Mouse (Mus musculus) right cerebral cortex, postnatal 14 days (tissue): Measurements from ENCODE around the gene Ngly1.

Source experiments
- DNase-seq: peaks from one replicate; pipeline ENCODE4 v3.0.0; 2022

The Ngly1 gene

DNA sequence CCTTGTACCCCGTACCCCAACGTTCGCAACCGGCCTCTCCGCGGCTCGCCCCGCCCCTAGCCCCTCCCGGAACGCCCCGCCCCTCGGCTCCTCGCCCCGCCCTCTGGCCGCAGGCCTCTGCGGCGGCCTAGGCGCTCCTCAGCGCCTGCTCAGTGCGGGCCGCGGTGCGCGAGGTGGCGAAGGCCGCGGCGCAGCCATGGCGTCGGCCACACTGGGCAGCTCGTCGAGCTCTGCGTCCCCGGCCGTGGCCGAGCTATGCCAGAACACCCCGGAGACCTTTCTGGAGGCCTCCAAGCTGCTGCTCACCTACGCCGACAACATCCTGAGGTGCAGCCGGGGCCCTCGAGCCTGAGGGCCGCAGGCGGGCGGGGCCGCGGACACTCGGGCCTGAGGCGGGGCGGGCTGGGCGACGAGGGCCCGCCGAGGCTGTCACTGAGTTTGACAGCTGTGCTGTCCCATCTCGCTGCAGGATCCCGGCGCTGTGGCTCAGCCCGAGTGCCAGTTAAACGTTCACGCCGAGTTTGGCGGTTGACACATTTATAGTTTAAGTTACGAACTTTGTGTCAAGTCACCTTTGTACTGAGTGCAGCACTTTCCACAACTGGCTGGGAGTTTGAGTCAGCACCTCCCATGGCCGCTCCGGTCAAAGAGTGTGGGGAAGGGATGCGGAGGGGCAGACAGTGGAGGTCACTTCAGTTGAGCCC is at the start of gene Ngly1, which contains the start of gene Oxsm:
Gene Ngly1 (plus strand): TSS at position 110 of the 704 bp plus-strand sequence.
Gene Oxsm (minus strand): TSS at position 638 of the 704 bp plus-strand sequence.
- peak; percentile 85 for DNase-seq

DNA sequence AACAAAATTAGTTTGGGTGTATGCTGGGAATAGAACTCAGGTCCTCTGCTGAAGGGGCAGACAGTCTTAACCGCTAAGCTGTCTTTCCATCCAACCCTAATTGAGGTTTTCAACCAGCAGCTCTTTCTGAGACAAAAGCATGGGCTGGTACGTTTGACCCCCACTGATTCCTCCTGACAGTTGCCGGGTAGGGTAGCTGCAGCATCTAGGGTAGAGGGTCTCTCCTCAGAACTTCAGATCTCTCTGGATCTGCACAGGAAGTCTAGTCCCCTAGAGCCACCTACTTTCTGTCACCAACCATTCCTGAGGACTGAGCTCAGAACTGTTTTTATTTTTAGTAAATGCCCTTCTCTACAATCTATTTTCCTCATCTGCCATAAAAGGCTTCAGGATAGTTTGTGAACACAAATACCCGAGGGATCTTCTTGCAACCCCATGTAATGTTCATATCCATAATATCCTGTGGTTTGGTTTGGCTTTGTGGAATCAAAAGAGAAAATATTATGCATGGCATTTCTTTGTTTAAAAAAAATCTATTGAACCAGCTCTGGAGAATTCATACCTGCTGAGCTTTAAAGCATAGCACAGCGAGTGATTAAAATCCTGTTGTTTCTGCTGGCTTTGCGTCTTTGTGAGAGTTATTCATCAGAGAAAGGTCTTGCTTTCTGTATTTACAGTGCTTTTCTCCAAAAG is 48.7 kb upstream of the Ngly1 start:
- no peak for DNase-seq

DNA sequence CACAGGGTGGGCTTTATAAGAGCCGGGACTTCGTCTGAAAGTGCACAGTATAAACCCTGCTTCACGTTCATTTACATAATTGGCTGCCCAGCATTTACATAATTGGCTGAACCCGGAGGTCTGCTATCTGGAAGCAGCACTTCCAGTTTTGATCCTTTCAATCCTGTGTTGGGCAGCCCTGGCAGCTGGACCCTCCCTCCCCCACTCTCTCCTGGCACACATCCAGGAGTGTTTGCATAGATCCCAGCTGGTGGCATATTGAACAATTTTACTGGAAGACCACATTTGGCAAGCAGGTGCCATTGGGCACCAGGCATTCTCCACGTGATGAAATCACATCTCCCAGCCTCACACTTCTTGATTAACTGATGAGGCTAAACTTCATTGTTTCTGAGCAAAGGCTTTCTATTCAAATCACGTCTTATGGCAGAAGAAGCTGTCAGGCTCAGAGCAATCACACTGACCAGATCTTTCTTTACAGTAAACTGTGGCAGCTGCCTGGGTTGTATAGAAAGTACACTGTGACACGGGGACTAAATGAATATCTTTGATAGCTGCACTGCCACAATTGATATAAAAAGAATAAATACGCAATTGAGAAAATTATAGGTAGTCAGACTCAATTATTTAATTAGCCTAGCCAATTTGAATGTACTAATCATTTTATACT is 48.0 kb upstream of the Ngly1 start:
- peak; percentile 43 for DNase-seq

- no peak for DNase-seq
These were observed 47.4 kb upstream of the Ngly1 start for GRCm38 (mm10) chr14:16201673-16202072.

DNA sequence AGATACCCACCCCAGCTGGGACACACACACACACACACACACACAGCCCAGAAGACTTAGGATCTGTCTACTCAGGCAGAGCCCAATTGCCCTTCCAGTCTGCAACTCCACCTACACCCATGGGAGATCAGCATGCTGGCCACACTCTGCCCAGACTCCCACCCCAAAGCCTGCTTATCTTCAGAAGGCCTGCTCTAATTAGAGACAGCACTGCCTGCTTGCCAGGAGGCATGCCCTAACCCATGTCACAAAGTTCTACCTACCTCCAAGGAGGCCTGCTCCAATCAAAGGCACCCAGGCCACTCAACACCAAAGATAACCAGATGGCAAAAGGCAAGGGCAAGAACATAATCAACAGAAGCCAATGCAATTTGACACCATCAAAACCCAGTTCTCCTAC is 41.4 kb upstream of the Ngly1 start:
- DNase-seq, result no peak

- no peak for DNase-seq
These were observed 30.1 kb upstream of the Ngly1 start for GRCm38 (mm10) chr14:16219015-16219414.

GRCm38 (mm10) chr14:16229395-16229794 is 19.7 kb upstream of the Ngly1 start:
- no peak for DNase-seq

DNA sequence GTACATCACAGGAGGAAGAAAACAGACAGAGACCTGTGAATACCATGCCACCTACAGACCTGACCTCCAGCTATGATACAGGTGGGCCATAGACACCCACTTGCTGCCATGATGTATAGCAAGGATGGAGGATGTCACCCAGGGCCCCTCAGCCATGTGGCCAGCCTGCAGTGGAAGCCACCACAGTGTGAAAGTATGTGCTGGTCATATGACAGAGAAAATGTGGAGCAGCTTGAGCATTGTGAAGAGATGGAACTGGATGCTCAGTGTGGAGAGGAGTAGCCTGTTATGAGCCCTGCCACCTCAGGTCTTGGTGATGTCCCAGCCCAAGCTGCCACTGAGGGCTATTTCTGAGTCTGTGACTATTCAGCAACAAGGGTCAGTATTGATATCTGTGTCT is 18.5 kb upstream of the Ngly1 start:
- no peak for DNase-seq

DNA sequence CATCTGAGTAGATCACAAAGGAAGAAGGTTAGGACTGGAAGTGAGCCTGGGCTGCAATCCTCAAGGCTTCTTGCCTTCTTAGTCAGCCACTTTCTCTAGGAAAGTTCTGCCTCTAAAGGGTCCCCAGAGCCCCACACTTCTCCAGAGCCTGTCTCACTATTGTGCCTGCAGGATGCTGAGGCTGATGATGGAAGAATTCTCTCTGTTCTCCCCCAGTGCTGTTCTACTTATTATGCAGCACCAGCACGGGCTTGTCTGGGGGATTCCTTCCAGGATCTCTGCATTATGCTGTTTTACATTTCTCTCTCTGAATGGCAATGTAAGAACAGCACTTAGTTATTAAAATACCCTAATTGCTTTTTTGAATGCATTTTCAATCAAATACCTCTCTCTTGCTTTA is 15.6 kb upstream of the Ngly1 start:
- DNase-seq, result no peak

DNA sequence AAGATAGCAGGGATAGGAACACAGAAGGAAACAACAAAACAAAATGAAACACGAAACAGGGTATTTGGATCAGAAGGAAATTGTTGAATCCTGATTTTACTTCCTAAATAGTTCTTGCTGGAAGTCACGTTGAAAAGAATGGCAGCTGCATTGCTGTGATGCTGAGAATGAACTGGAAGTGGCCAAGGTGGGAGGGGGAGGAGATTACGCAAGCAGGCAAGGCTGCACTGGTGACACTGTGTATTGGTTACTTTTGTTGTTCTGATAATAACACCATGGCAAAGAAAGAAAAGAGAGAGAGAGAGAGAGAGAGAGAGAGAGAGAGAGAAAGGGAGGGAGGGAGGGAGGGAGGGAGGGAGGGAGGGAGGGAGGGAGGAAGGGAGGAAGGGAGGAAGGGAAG is 12.6 kb upstream of the Ngly1 start:
- DNase-seq, result no peak

DNA sequence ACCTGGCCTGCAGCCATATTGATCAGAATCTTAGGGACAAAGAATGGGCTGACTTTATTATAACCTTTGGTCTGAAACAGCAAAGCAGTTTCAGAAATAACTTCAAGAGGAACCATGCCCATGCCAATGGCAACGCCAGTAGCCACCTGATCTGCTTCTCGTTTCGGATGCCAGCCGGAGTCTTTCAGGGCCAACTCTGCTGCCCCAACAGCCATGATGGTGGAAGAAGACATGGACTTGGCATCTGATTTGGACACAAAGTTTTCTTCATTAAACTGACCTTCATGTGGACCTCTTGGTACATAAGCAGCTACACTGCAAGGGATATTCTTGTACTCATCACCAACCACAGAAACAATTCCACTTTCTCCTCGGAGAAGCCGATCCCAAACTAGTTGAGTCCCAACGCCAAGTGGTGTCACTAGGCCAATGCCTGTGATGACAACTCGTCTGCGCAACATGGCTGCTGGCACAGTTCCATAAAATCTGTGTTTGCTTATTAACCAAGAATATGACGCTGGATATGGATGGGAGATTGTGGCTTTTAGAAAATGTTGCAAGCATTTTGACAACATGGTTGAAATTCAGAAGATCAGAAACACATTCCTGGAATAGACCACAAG is 6.8 kb upstream of the Ngly1 start:
- no peak for DNase-seq

GRCm38 (mm10) chr14:16242947-16243602 is 6.0 kb upstream of the Ngly1 start:
- peak; percentile 86 for DNase-seq

DNA sequence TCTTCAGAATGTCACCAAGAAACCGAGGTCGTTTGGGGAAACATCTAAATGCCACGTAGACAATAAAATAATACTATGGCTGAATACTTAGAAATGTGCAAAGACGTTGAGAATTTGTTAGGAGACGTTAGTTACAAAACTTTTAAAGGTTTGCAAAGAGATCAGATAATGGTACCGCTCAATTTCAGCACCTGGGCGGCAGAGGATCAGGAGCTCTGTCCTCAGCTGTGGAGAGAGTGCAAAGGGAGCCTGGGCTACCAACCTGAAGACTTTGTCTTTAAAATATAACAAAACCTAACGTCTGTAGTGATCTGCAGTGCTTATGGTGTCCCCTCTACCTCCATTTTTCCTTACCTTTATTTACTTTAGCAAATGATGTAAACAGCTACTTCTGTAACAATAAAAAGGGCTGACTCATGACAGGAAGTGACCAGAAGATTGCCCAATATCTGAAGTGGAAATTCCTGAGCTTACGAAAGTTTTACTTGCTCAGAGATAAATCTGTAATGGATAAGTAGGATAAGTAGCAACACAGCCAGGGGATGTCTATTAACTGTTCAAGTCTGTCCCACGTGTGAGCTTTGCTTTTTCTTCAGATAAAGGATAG is 5.4 kb upstream of the Ngly1 start:
- no peak for DNase-seq

- no peak for DNase-seq
These were observed 4.7 kb upstream of the Ngly1 start for GRCm38 (mm10) chr14:16244370-16244769.

DNA sequence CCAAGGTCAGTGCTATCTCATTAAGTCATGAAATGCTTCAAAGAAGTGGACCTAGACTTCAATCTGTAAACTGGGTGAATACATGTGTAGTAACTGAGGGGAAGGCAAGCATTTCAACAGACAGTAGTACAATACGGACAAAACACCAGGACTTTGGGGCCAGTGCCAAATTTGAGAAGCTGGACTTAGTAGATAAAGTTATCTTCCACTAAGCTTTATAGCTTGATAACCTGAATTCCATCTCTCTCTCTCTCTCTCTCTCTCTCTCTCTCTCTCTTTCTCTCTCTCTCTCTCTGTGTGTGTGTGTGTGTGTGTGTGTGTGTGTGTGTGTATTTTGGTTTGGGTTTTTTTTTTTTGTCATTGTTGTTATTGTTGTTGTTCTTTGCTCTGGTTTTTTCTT is 4.0 kb upstream of the Ngly1 start:
- no peak for DNase-seq

DNA sequence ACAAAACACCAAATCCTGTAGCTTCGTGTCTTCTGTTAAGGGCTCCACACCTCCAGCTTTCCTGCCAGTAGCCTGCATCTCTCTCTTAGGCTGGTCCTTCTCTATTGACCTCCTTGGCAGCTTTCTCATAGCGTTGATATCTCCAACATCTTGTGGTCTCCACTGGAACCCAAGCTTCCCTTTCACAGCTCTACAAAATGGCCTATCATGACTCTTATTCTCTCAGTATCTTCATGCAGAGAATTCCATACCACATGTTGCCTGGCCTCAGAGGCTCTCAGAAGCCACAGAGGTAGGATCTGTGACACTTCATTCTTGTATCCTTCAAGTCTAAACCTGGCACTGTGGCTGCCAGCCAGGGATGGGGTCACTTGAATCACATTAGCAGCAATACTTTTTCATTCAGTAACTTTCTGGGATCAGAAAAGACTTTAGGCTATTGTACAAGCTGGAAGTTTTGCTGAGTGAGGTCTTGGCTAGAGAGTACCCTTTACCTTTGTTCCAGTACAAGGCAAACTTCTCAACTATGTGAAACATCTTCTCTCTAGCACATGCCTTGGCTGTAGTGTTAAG is 2.7 kb upstream of the Ngly1 start:
- no peak for DNase-seq

DNA sequence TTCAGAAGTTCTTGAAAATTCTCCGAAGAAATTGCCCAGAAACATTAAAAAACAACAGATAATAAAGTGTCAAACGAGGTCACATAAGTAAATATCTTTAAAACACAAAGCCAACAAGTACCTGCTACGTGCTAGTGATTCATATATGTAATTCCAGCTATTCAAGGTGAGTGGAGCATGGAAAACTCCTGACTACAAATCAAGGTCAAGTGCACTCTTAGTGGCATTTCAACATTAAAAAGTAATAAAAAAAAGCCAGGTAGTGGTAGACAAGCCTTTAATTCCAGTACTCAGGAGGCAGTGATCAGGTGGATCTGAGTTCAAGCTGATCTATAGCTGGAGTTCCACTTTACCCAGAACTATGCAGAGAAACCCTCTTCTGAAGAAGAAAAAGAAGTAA is 945 bp upstream of the Ngly1 start:
- DNase-seq, result no peak

GRCm38 (mm10) chr14:16248603-16249157 is 400 bp upstream of the Ngly1 start:
- no peak for DNase-seq

- no peak for DNase-seq
These were observed 1.0 kb downstream of the Ngly1 start for GRCm38 (mm10) chr14:16250099-16250498.

- no peak for DNase-seq
These were observed 6.7 kb downstream of the Ngly1 start for GRCm38 (mm10) chr14:16255745-16256144.

DNA sequence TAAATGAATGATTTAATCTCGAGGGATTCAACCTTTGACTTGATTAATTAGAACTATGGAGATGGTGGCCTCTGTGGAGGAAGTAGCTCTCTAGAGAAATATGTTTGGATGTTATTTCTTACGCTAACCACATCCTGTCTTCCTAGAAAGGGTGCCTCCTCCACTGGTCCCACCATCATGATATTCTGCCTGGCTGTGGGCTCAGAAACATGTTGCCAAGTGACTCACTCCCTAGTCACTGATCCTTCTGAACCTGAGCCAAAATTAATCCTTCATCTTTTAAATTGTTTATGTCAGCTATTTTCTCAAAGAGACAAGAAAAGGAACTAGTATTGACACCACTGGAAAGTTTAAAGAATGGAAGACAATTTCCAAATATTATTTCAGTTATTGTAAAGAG is 7.1 kb downstream of the Ngly1 start:
- no peak for DNase-seq

DNA sequence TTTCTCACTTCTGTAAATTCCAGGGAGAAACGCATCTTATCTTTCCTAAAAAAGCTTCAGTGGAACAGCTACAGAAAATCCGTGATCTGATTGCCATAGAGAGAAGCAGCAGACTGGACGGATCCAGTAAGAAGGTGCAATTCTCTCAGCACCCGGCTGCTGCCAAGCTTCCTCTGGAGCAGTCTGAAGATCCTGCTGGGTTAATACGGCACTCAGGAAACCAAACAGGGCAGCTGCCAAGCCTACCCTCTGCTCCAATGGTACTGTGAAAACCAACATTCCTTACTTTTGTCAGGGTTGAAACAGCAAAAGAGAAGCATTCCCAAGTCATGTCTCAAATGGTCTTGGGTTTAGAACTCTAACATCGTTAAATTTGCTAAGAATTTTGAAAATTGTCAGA is 11.5 kb downstream of the Ngly1 start:
- DNase-seq, result peak; percentile 13
